Mouse (Mus musculus): ENCODE measurements at regions not wholly inside any gene's neighbourhood (a gene's known extent, or its start where the extent isn't known, plus 50 kb on each side); places are given as distances from the start of the nearest gene placed in this dataset.
"Not testable (repeated sequence)": the region's sequence is repeated elsewhere in the genome, so short reads cannot be mapped to it uniquely, and the experiment has no call there.

DNA sequence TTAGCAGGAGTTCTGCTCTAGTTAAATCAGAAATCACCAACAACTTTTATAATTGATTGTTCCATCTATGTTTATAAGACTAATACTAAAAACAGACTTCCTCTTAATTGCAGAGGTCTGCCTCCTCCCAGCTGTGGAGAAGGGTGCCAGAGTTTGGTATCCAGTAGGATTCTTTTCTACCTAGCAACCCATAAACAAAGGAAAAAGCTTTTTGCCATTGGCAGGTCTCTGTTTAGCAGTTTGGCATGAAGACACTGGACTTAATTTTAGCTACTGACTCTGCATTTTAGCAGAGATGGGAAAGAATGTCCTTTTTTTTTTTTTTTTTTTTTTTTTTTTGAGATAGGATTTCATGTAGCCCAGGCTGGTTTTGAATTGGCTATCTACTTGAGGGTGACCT lies 1628.4 kb downstream of the A830018L16Rik start:
- DNase-seq (ENCODE audit: low spot score) = no peak

DNA sequence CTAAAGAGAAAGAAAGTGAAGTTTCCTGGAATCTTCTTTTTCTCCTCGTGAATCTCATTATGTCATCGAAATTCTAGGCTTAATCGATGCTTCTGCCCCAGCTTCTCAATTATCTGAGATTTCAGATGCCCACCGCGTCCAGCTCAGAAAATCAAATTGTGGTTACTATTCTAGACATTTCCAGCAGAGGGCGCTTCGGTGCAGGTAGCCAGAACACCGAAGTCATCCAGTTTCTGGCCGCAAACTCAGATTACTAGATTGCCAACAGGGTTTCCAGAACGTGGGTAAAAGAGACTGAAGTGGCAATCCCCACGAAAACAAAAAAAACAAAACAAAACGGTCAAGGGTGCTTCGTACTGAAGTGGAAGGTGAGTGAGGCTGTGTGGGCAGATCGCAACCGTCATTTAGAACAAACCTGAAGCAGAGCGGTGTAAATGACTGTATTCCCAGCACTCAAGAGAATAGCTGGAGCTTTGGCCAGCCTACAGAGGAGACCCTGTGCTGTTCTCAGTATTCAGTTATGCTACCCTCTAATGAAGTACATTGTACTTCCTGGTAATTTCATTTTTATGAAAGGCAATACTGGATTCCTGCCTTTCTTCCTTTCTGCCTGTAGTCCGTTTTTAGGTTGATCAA lies 1636.4 kb downstream of the A830018L16Rik start:
- DNase-seq (ENCODE audit: low spot score) = peak; percentile 10

DNA sequence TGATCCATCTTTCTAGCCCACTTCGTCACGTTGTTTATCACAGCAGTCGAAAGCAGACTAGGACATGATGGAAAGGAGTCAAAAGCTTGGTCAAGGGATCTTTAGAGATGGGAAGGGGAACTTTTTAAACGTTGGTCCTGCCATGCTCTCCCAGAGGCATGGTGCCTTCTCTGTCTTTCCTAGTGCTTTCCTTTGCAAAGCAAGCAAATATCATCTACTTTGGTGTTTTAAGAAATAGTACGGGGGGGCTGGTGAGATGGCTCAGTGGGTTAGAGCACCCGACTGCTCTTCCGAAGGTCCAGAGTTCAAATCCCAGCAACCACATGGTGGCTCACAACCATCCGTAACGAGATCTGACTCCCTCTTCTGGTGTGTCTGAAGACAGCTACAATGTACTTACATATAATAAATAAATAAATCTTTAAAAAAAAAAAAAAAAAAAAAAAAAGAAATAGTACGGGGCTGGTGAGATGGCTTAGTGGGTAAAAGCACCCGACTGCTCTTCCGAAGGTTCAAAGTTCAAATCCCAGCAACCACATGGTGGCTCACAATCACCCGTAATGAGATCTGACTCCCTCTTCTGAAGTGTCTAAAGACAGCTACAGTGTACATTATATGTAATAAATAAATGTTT lies 1637.6 kb downstream of the A830018L16Rik start:
- not testable (repeated sequence) for DNase-seq (ENCODE audit: low spot score)

DNA sequence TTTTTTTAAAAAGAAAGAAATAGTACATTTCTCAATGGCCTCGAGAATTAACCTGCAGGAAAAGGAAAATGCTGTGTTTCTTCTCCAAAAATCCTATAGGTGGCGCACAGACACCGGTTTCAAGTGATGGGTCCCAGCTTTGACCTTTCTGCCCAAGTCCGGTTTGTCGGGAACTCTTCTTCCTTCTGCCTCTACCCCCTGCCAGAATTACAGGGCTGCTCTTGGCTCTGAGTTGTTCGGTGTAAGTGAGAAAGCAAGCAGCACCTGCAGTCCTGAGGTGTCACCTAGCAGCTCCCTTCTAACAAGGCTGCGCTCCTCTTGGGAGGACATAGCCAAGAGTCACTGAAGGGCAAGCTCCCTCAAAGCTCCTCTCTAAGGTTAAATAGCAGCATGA lies 1638.2 kb downstream of the A830018L16Rik start:
- DNase-seq (ENCODE audit: low spot score) = peak; percentile 37

DNA sequence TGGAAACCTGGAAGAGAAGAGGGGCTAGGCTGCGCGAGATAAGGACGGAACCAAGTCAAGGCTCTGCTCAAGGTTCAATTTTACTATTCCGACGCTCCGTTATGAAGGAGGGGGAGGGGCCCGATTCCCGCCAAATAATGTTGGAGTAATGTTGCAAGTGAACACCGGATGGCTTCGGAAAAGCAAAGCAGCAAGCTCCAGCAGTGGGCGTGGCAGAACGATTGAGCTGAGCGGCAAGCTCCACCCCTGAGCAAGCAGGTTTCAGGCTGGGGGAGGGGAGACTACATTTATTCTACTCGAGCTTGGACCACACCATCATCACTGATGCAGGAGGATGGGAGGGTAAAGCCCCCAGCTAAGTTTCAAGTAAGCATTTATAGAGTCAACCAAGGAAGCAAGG lies 1643.8 kb downstream of the A830018L16Rik start:
- no peak for DNase-seq (ENCODE audit: low spot score)

DNA sequence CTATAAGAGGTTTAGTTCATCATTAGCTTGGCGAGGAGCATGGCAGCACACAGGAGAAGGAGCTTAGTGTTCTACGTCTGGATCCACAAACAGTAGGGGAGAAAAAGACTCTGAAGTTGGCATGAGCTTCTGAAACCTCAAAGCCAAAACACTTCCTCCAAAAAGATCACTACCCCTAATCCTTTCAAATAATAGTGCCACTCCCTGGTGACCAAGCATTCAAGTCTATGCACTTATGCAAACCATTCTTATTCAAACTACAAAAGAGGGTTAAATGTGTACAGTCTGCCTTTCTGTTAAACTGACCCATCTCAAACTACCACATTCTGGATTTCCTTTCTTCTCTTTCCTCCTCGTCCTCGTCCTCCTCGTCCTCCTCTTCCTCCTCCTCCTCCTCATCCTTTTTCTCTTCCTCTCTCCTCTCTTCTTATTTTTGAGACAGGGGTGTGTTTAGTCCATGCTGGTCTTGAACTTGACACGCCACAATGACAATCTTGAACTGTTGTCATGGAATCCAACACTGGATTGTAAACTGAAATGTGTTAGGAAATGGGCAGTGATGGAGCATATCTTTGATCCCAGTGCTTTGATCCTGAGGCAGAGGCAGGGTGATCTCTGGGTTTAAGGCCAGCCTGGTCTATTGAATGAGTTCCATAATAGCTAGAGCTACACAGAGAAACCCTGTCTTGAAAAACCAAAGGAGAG lies 1645.9 kb downstream of the A830018L16Rik start:
- DNase-seq (ENCODE audit: low spot score) = no peak

Data from yolk sac, embryonic 10.5 days (tissue).